Mouse (Mus musculus) effector memory CD4-positive, alpha-beta T cell, adult 7 months (primary cell): ENCODE data around the gene Aig1. TPM values are rescaled to one million over a fixed set of nuclear protein-coding genes. Genes with fewer than 3 reads are reported as not detected.

Source experiments
- polyA plus RNA-seq: library from polyadenylated mRNA; unstranded; fragments of 100-300 nt; shearing (Covaris generic); gene quantifications from one replicate; pipeline ENCODE4 v1.2.1, GENCODE M21; 2017

The Aig1 gene
- 80.1 TPM for polyA plus RNA-seq

GRCm38 (mm10) chr10:13868371-13869321, at the start of gene Aig1:
Gene Aig1 (minus strand): TSS chr10:13868980.

Other genes with a start within 250 kb of the Aig1 start
- gene Hivep2, start 97.1 kb upstream of the Aig1 start, polyA plus RNA-seq, result 61.2 TPM